Mouse (Mus musculus) spleen, adult 12 weeks (tissue): Measurements from ENCODE around the gene Camta1.
"Not testable (repeated sequence)": the region's sequence is repeated elsewhere in the genome, so short reads cannot be mapped to it uniquely, and the experiment has no call there.

Source experiments
- DNase-seq: peaks from one replicate; pipeline ENCODE4 v3.0.0; 2022; ENCODE audit warnings: low spot score

Camta1 gene

DNA sequence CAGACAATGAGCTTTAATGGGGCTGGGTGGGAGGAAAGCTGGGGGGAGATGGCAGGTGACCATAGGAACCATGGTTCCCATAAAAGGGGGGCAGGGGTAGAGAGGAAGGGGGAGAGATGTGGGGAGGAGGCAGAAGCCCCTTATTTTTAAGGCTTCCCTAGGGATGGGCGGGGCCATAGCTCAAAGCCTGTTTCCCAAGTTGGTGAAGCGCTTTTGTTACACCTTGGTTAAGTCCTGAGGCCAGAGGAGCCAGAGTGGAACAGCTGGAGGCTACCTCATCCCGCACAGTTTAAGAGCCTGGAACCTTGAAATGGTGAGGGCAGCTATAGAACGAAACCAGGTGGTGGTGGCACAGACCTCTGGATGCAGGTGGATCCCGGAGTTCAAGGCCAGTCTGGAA is 973.8 kb downstream of the Camta1 start:
- no peak for DNase-seq

DNA sequence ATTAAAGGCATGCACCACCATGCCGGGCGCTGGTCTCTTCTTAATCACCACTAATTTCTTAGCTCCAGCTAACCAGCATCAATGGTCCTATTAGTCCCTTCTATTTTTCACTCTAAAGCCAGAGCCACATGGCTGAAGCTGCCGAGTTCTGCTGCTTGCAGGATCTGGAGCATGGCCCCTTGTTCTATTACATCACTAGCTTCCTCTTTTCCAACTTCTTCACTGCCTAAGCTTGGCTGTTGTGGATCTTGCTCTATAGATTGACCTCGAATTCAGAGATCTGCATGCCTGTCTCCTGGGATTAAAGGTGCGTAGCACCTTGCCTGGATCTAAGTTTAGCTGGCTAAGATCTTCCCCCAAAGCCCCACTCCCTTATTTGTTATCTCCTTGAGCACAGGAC is 979.0 kb downstream of the Camta1 start:
- DNase-seq: no peak

- DNase-seq: no peak
Measured at GRCm38 (mm10) chr4:150880364-150880763, 981.3 kb downstream of the Camta1 start.

DNA sequence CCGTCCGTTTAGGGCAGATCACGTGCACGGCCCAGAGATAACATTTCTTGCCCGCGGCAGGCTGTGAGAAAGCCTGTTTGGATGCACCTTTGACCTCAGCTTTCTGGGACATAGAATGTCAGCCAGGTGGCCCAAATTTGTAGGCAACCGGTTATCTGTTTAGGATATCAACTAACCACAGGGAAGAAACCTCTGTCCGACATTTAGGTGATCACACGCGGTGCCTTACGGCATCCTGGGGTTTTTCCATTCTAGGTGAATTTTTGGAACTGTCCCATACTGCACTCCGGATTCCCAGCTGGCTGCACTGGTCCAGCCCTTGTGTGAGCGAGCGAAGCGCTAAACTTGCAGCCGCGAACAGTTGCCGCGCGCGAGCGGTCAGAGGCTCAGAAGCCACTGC is 982.0 kb downstream of the Camta1 start:
- no peak for DNase-seq

DNA sequence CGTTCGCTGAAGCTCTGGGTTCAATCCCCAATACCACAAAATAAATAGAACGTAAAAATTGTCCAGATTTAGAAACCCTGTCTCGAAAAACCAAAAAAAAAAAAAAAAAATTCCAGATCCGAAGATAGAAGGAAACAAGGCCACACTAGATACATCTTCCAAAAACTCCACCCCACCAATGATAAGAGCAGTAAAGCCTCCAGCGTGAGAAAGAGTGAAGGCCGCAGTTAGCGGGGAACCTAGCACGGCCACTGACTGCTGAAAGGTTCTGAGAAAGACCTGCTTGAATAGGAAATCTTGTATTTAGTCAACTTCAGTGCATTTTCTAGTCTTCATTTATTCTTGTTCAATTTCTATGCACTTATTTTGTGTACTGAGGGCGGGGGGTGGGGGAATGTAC is 986.3 kb downstream of the Camta1 start:
- no peak for DNase-seq

DNA sequence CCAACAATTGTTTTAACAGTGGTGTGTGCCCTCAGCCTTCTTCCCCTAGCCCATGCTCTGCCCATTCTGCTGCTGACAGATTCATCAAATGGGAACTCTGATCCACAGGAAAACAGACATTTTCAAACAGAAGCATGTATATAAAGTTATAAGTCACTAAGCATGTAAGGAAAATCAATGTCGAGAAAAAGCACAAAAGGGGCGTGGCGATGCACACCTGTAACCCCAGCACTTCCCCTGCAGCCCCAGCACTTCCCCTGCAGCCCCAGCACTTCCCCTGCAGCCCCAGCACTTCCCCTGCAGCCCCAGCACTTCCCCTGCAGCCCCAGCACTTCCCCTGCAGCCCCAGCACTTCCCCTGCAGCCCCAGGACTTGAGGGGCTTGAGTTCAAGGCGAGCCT is 987.3 kb downstream of the Camta1 start:
- not testable (repeated sequence) for DNase-seq

DNA sequence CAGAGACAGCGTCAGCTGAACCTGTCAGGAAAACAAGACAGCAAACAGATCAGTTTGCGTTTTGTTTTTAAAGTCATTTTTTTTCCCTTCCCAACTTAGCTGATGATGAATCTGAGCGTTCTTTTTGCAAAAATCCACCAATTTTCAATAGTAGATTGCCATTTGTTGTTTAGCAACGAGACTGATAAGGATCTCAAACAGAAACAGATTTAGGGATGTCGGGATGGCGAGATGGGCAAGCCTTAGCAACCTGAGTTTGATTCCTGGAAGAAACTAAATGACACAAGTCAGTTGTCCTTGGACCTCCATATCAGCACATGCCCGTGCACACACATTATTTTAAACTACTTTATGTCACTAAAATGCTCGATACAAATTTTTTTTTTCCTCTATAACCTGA is 989.0 kb downstream of the Camta1 start:
- no peak for DNase-seq

- DNase-seq: no peak
Measured at GRCm38 (mm10) chr4:150872139-150872651, 989.5 kb downstream of the Camta1 start.

DNA sequence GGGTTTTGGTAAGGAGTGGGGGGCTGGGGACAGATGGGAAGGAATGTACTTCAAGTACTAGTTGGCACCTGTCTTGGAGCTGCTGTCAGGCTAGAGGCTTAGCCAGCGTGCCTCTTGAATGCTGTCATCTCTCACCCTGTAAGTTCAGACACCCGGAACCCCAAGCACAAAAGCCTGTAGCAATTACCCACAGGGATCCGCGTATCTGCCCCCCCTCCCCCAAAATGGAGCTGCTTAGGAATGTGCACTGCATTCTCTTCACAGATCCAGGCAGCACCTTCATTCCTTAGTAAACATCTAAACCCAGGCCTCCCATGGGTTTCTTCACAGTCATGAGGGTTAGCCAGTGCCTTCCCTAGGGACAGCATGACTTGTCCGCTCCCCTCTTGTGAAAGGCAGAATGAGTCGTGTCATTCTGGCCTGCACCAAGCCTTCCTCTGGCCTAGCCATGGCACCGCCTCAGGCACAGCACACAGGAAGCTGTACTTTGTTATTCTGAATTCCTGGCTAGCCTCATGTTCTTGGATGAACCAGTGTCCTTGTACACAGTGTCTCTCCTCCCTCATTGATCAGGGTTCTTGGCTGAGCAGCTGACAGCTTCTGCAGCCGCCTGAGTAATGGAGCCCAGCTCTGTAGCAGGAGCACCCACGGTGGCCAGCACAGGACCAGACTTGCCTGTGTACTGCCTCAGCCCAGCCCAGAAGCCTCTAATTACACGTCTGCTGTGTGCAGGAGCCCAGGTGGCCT is 990.1 kb downstream of the Camta1 start:
- DNase-seq: no peak

- DNase-seq: no peak
Measured at GRCm38 (mm10) chr4:150870963-150871391, 990.7 kb downstream of the Camta1 start.

- DNase-seq: no peak
Measured at GRCm38 (mm10) chr4:150869276-150870197, 992.1 kb downstream of the Camta1 start.

- DNase-seq: no peak
Measured at GRCm38 (mm10) chr4:150868859-150869258, 992.8 kb downstream of the Camta1 start.

DNA sequence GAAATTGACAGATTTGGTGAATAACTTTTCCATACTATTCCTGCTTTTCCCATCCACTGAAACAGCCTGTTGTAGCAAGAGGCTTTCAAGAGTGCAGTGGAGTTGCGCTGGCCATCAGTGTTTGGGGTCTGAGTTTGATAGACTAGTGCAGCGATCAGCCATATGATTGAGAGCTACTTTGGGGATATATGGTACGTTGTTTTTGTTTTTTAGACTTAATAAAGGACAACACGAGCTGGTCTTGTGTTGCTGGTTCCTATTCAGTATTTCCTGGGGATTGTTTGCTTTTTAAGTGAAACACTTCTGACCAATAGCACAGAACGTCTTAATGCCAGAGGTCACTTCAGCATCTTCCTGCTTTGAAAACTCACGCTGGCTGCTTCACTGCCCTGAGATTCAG is 993.5 kb downstream of the Camta1 start:
- no peak for DNase-seq
